Mouse (Mus musculus) spleen, postnatal 10 days (tissue): ENCODE data around the gene Gabra4.
A peak's percentile ranks its signal among the peaks of the same experiment; 100 is the strongest.
"Not testable (repeated sequence)": the region's sequence is repeated elsewhere in the genome, so short reads cannot be mapped to it uniquely, and the experiment has no call there.

Experiments used
- DNase-seq, 2 experiments: peaks; one replicate each; pipeline ENCODE4 v3.0.0; 2021 to 2022; ENCODE audit warnings: low spot score in 2 of 2

Gabra4 gene

DNA sequence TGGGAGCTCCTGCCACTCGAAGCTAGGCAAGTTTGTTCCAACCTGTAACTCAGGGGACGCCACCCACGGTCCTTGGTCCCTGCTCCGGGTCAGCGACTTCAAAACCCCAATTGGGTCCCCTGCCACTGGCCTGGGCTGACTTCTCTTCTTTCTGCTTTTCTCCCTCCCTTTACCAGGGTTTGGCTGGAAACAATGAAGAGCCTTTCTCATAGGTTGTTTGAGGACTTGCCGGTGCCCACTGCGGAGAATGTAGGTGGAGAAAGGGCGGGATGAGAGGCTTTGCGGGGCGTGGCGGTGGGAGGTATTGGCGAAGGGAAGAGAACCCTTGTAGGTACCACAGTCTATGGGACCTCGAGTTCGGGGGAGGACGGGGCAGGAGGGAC is at the start of gene Gabra4:
Gene Gabra4, minus strand, starts transcription at position 194 of the 383 bp plus-strand sequence.
- DNase-seq = no peak

- no peak for DNase-seq
Observed at GRCm38 (mm10) chr5:71701273-71701614, 43.1 kb upstream of the Gabra4 start.

- peak in 1 of 2 experiments; percentile 11 for DNase-seq
Observed at GRCm38 (mm10) chr5:71700468-71701272, 42.6 kb upstream of the Gabra4 start.

- no peak for DNase-seq
Observed at GRCm38 (mm10) chr5:71699696-71700467, 41.8 kb upstream of the Gabra4 start.

DNA sequence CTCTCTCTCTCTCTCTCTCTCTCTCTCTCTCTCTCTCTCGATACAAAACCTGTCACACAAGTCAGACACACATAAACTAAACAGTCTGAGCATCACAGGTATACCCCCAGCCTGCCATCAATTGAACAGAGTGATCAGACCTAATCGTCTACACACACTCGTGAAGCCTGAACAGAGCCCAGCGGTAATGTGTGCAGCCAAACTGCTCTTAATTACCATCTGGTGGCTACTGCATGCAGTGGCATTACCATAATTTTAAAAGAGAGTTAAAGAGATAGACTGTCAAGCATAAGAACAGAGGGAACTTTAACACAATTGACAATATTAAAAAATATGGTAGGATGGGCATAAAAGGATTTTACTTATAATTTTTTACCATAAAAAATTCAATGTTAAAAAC is 7.5 kb upstream of the Gabra4 start:
- no peak for DNase-seq

DNA sequence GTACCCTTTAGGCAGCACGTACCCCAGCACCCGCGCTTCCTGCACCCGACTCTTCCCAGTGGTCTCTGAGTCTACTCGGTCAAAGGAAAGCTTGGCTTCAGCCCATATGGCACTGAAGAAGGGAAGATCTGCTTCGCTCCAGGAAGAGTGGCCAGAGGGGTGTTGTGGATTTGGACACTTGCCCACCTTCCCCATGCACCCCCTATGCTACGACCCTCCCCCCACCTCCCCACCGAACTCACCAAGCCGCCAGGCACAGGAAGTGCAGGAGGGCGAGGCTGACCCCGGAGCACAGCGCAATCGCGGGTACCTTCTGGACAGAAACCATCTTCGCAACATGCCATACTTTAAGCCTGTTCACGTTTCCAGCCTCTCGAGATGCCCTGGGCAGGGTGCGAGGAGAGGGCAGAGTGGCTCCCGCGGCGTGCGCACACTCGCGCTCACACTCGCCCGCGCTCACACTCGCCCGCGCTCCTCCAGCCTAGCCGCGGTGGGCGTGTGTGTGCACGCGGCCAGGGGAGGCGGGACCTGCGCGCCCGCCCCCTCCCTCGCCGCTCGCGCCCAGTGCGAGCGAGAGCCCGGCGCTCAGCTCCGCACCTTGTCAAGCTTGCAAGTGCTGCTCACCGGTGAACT is 510 bp downstream of the Gabra4 start, which contains the start of gene Gabrb1:
Gene Gabrb1, plus strand, starts transcription at position 632 of the 633 bp plus-strand sequence.
- no peak for DNase-seq

DNA sequence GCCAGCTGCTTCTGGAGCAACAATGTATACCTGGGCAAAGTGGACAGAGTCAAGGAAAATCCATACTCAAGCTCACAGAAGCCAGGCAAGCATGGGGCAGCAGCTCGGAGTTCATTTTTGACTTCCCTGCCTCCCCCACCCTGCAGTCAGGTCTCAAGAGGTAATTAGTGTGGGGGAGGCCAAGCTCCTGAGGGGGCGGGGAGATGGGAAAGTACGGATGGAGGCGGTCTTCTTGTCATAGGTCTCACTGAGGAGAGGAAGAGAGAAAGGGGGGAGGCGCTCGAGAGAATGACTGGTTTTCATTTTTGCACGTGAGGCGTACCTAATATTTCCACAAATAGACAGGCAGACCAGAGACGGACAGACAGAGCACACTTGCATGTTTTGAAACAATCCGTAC is 1.3 kb downstream of the Gabra4 start:
- DNase-seq = no peak

DNA sequence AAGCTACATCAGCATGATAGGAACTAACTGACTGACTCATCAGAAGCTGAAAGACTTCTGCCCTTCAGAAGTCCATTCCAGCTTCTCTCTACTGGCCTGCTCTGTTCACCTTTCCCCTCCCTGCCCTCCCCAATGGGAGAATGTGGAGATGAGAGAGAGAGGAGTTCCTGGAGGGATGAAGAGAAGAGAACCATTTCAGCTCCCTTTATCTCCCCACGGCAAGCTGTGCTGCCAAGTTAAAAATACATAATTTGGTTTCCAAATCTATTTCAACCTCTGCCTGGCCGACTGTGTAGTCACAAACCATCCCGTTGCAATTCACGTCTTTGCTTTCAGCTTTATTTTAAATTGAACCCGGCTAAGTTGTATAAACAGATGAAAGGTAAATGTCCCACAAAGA is 4.1 kb downstream of the Gabra4 start:
- DNase-seq = no peak

GRCm38 (mm10) chr5:71648108-71648507 is 10.0 kb downstream of the Gabra4 start:
- no peak for DNase-seq

DNA sequence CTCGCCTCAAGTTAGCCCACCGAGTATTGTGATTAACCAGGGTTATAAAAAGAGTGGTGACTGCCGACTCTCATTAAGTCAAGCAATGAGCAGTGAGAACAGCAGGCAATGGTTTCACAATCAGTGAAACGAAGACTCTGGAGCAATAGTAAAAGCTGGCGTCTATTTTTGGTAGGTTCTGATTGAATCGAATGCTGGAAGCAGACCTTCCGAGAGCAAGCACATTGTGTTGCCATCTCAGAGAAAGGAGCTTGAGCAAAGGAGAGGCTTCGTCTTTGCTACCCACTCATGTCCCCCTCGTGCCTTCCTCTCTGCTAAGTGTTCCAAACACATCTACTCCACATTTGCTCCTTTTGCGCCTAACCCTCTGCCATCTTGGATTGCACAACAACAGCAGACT is 18.3 kb downstream of the Gabra4 start:
- no peak for DNase-seq

DNA sequence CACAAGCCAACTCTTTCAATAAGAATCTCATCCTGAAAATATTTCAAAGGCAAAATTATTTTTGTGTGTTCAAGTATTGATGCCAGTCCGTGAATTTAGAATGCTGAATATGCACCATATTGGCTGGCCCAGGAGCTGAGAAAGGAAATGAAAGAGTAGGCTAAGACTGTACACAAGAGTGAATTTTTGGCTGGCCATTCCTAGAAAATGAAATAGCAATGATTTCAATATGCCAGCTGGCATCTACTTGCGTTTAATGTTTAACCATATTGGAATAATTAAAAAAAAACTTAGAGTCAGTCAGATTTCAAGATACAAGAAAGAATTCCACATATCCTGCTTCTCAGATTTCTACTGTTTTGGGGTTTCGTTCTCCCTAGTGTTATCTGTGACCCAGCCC is 30.3 kb downstream of the Gabra4 start:
- DNase-seq = no peak

GRCm38 (mm10) chr5:71616734-71617133 is 41.4 kb downstream of the Gabra4 start:
- no peak for DNase-seq

- no peak for DNase-seq
Observed at GRCm38 (mm10) chr5:71614311-71614710, 43.8 kb downstream of the Gabra4 start.

GRCm38 (mm10) chr5:71608735-71609134 is 49.4 kb downstream of the Gabra4 start:
- no peak for DNase-seq

DNA sequence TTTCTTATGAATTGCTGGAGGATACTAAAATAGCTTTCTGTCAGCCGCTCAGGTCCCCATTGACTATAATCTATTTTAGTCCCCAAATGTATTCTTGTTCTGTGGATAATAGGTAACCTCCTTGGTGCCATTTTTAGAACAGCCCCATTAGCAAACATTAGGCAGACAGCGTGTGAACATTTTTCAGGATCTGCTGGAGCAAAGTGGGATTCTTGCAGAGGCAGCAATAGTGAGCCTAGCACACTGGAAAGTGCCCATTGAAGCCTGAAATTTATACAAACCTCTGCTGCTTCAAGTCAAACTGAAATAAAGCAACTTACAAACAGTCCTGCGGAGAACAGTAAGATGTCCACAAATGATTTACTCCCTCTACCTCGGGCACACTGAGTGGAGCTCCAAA is 51.2 kb downstream of the Gabra4 start:
- no peak for DNase-seq

- no peak for DNase-seq
Observed at GRCm38 (mm10) chr5:71604128-71604690, 53.9 kb downstream of the Gabra4 start.

GRCm38 (mm10) chr5:71595321-71595720 is 62.8 kb downstream of the Gabra4 start:
- DNase-seq = no peak

- no peak for DNase-seq
Observed at GRCm38 (mm10) chr5:71593745-71594255, 64.3 kb downstream of the Gabra4 start.

- DNase-seq = no peak
Observed at GRCm38 (mm10) chr5:71571646-71572237, 86.4 kb downstream of the Gabra4 start.

GRCm38 (mm10) chr5:71548079-71548478 is 110.0 kb downstream of the Gabra4 start, which contains the start of gene Cox7b2:
TSS of gene Cox7b2 (minus strand) at chr5:71548205.
- DNase-seq = no peak

DNA sequence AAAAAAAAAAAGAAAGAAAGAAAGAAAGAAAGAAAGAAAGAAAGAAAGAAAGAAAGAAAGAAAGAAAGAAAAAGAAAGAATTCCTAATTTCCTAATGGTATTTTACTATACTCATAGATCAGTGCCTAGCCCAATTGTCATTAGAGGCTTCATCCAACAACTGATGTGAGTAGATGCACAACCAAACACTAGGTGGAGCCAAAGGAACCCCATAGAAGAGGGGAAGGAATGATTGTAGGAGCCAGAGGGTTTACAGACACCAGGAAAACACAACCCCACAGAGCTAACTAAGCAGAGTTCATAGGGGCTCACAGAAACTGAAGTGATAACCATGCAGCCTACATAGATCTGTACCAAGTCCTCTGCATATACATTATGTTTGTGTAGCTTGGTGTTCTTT is 112.6 kb downstream of the Gabra4 start:
- DNase-seq = no peak

DNA sequence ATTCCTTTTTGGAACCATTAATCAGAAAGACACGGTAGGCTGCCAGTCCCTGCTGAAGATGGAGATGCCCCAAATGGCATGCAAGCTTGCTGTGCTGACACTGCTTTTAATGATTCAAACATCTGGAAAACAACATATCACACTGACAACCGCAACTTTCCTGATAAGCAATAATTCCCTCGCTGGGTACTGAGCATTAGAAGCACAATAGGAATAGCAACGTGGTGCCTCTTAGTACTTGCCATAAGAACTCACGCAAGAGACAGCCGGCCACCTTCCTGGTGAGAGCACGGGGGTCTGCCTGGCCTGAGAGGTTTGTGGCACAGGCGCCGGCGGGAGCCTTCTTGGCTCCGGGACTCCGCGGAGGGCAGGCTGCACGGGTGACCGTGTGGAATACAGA is 132.6 kb downstream of the Gabra4 start:
- DNase-seq = not testable (repeated sequence)
